Mouse (Mus musculus): Measurements from ENCODE around the gene Lhx1.

GRCm38 (mm10) chr11:84520269-84521070, 4.9 kb downstream of the Lhx1 start:
- TF ChIP-seq POLR2A (IDR thresholded peaks at IDR 0.05; ENCODE audit: insufficient read depth, low read depth, low read length) (no peak), CTCF (IDR thresholded peaks at IDR 0.05) (no peak), EP300 (IDR thresholded peaks at IDR 0.05; ENCODE audit: insufficient read depth, low read depth, low read length) (no peak)

All from heart, adult 2 months (tissue).